Mouse (Mus musculus): ENCODE data around the gene Dll3. TPM values are rescaled to one million over a fixed set of nuclear protein-coding genes. Genes with fewer than 3 reads are reported as not detected.

Gene Dll3
- polyA plus RNA-seq, 1 experiment from 2014 or later: 77.4 TPM

GRCm38 (mm10) chr7:28318036-28318435 lies 16.0 kb upstream of the Dll3 start:
- Histone ChIP-seq H3K9me3 (ENCODE audit: control insufficient read depth, low read length) (no peaks in the 10 kb centered on the region), H3K27ac (ENCODE audit: low read depth, low read length) (no peak overlapping the region), H3K4me3 (ENCODE audit: low read depth, low read length) (no peak overlapping the region), H3K27me3 (ENCODE audit: control insufficient read depth, insufficient read depth, low read length) (no peaks in the 10 kb centered on the region), H3K4me1 (replicated peaks; ENCODE audit: control insufficient read depth, insufficient read depth, low read length) (no peaks in the 10 kb centered on the region), H3K4me2 (replicated peaks; ENCODE audit: low read depth, low read length) (no peak overlapping the region), H3K9ac (ENCODE audit: low read depth, low read length) (no peak overlapping the region), H3K36me3 (ENCODE audit: control insufficient read depth, insufficient read depth, low read length) (peaks cover 41% of the 10 kb centered on the region)
- no peak for DNase-seq (ENCODE audit: low spot score)
- 93% methylated on average over 3 of the region's 3 CpGs for WGBS
- ATAC-seq (ENCODE audit: low FRiP score): no peak

GRCm38 (mm10) chr7:28311926-28312543 lies 10.0 kb upstream of the Dll3 start, which contains the start of gene Timm50:
Gene Timm50, minus strand, starts transcription at chr7:28312072.
- Histone ChIP-seq H3K4me1 (replicated peaks; ENCODE audit: control insufficient read depth, insufficient read depth, low read length) (0 out of 2 replicates have a peak, but pooled peaks cover 2% of the 10 kb centered on the region), H3K27ac (ENCODE audit: low read depth, low read length) (peak within 1 kb of the TSS; percentile 49), H3K9ac (ENCODE audit: low read depth, low read length) (peak within 1 kb of the TSS; percentile 65), H3K4me3 (ENCODE audit: low read depth, low read length) (peak within 1 kb of the TSS; percentile 64), H3K36me3 (ENCODE audit: control insufficient read depth, insufficient read depth, low read length) (peaks cover 10% of the 10 kb centered on the region), H3K9me3 (ENCODE audit: control insufficient read depth, low read length) (no peaks in the 10 kb centered on the region), H3K27me3 (ENCODE audit: control insufficient read depth, insufficient read depth, low read length) (no peaks in the 10 kb centered on the region), H3K4me2 (replicated peaks; ENCODE audit: low read depth, low read length) (peak within 1 kb of the TSS; percentile 85)
- DNase-seq (ENCODE audit: low spot score) (peak; percentile 97), ATAC-seq (ENCODE audit: low FRiP score) (peak; percentile 94)
- 2% methylated on average over 38 of the region's 45 CpGs for WGBS

- Histone ChIP-seq H3K9ac (ENCODE audit: low read depth, low read length) (peak overlapping the region; percentile 65), H3K36me3 (ENCODE audit: control insufficient read depth, insufficient read depth, low read length) (peaks cover 5% of the 10 kb centered on the region), H3K4me2 (replicated peaks; ENCODE audit: low read depth, low read length) (peak overlapping the region; percentile 85), H3K27ac (ENCODE audit: low read depth, low read length) (peak overlapping the region; percentile 49), H3K4me1 (replicated peaks; ENCODE audit: control insufficient read depth, insufficient read depth, low read length) (0 out of 2 replicates have a peak, but pooled peaks cover 2% of the 10 kb centered on the region), H3K9me3 (ENCODE audit: control insufficient read depth, low read length) (no peaks in the 10 kb centered on the region), H3K4me3 (ENCODE audit: low read depth, low read length) (peak overlapping the region; percentile 64), H3K27me3 (ENCODE audit: control insufficient read depth, insufficient read depth, low read length) (no peaks in the 10 kb centered on the region)
- 6% methylated on average over 35 of the region's 35 CpGs for WGBS
- DNase-seq (ENCODE audit: low spot score) (peak; percentile 34), ATAC-seq (ENCODE audit: low FRiP score) (peak; percentile 68)
Observed at GRCm38 (mm10) chr7:28311151-28311925, 9.3 kb upstream of the Dll3 start.

GRCm38 (mm10) chr7:28309737-28310136 lies 7.7 kb upstream of the Dll3 start:
- 0 out of 2 replicates have a peak, but pooled peaks cover 2% of the 10 kb centered on the region for H3K4me1 ChIP-seq (replicated peaks; ENCODE audit: control insufficient read depth, insufficient read depth, low read length)
- DNase-seq (ENCODE audit: low spot score): peak; percentile 61
- H3K27ac ChIP-seq (ENCODE audit: low read depth, low read length): peak overlapping the region; percentile 49
- H3K36me3 ChIP-seq (ENCODE audit: control insufficient read depth, insufficient read depth, low read length): 0 out of 2 replicates have a peak, but pooled peaks cover 2% of the 10 kb centered on the region
- H3K9me3 ChIP-seq (ENCODE audit: control insufficient read depth, low read length): no peaks in the 10 kb centered on the region
- 58% methylated on average over 9 of the region's 9 CpGs for WGBS
- no peak overlapping the region for H3K4me3 ChIP-seq (ENCODE audit: low read depth, low read length)
- H3K9ac ChIP-seq (ENCODE audit: low read depth, low read length): no peak overlapping the region
- peak; percentile 41 for ATAC-seq (ENCODE audit: low FRiP score)
- 0 out of 2 replicates have a peak overlapping the region, but pooled peaks have one; percentile 85 for H3K4me2 ChIP-seq (replicated peaks; ENCODE audit: low read depth, low read length)
- no peaks in the 10 kb centered on the region for H3K27me3 ChIP-seq (ENCODE audit: control insufficient read depth, insufficient read depth, low read length)

GRCm38 (mm10) chr7:28306216-28306615 lies 4.2 kb upstream of the Dll3 start:
- Histone ChIP-seq H3K4me3 (ENCODE audit: low read depth, low read length) (no peak overlapping the region), H3K27me3 (ENCODE audit: control insufficient read depth, insufficient read depth, low read length) (no peaks in the 10 kb centered on the region), H3K4me2 (replicated peaks; ENCODE audit: low read depth, low read length) (no peak overlapping the region), H3K36me3 (ENCODE audit: control insufficient read depth, insufficient read depth, low read length) (0 out of 2 replicates have a peak, but pooled peaks cover 2% of the 10 kb centered on the region), H3K9me3 (ENCODE audit: control insufficient read depth, low read length) (no peaks in the 10 kb centered on the region), H3K9ac (ENCODE audit: low read depth, low read length) (no peak overlapping the region), H3K27ac (ENCODE audit: low read depth, low read length) (no peak overlapping the region), H3K4me1 (replicated peaks; ENCODE audit: control insufficient read depth, insufficient read depth, low read length) (0 out of 2 replicates have a peak, but pooled peaks cover 4% of the 10 kb centered on the region)
- ATAC-seq (ENCODE audit: low FRiP score) (no peak), DNase-seq (ENCODE audit: low spot score) (no peak)
- WGBS: 93% methylated on average over 8 of the region's 8 CpGs

- H3K4me2 ChIP-seq (replicated peaks; ENCODE audit: low read depth, low read length): no peak overlapping the region
- 0 out of 2 replicates have a peak, but pooled peaks cover 2% of the 10 kb centered on the region for H3K36me3 ChIP-seq (ENCODE audit: control insufficient read depth, insufficient read depth, low read length)
- no peaks in the 10 kb centered on the region for H3K27me3 ChIP-seq (ENCODE audit: control insufficient read depth, insufficient read depth, low read length)
- 85% methylated on average over 10 of the region's 10 CpGs for WGBS
- H3K27ac ChIP-seq (ENCODE audit: low read depth, low read length): no peak overlapping the region
- H3K4me1 ChIP-seq (replicated peaks; ENCODE audit: control insufficient read depth, insufficient read depth, low read length): 0 out of 2 replicates have a peak, but pooled peaks cover 2% of the 10 kb centered on the region
- H3K4me3 ChIP-seq (ENCODE audit: low read depth, low read length): no peak overlapping the region
- no peaks in the 10 kb centered on the region for H3K9me3 ChIP-seq (ENCODE audit: control insufficient read depth, low read length)
- DNase-seq (ENCODE audit: low spot score) (no peak), ATAC-seq (ENCODE audit: low FRiP score) (no peak)
- H3K9ac ChIP-seq (ENCODE audit: low read depth, low read length): no peak overlapping the region
Observed at GRCm38 (mm10) chr7:28305641-28306040, 3.6 kb upstream of the Dll3 start.

- DNase-seq (ENCODE audit: low spot score) (peak; percentile 84), ATAC-seq (ENCODE audit: low FRiP score) (peak; percentile 17; the same call in 1 of the 2 replicates)
- peaks cover 18% of the 10 kb centered on the region for H3K27me3 ChIP-seq (ENCODE audit: control insufficient read depth, insufficient read depth, low read length)
- H3K36me3 ChIP-seq (ENCODE audit: control insufficient read depth, insufficient read depth, low read length): no peaks in the 10 kb centered on the region
- peaks cover 6% of the 10 kb centered on the region; the same call in 1 of the 2 replicates for H3K4me1 ChIP-seq (replicated peaks; ENCODE audit: control insufficient read depth, insufficient read depth, low read length)
- H3K4me2 ChIP-seq (replicated peaks; ENCODE audit: low read depth, low read length): peak overlapping the region; percentile 55
- no peak overlapping the region for H3K27ac ChIP-seq (ENCODE audit: low read depth, low read length)
- no peaks in the 10 kb centered on the region for H3K9me3 ChIP-seq (ENCODE audit: control insufficient read depth, low read length)
- peak overlapping the region; percentile 55 for H3K4me3 ChIP-seq (ENCODE audit: low read depth, low read length)
- peak overlapping the region; percentile 7 for H3K9ac ChIP-seq (ENCODE audit: low read depth, low read length)
- WGBS: 11% methylated on average over 43 of the region's 43 CpGs
Observed at GRCm38 (mm10) chr7:28298837-28299625, 3.0 kb downstream of the Dll3 start.

- Histone ChIP-seq H3K36me3 (ENCODE audit: control insufficient read depth, insufficient read depth, low read length) (no peaks in the 10 kb centered on the region), H3K9me3 (ENCODE audit: control insufficient read depth, low read length) (no peaks in the 10 kb centered on the region), H3K27me3 (ENCODE audit: control insufficient read depth, insufficient read depth, low read length) (peaks cover 26% of the 10 kb centered on the region), H3K27ac (ENCODE audit: low read depth, low read length) (no peak overlapping the region), H3K4me3 (ENCODE audit: low read depth, low read length) (peak overlapping the region; percentile 42), H3K4me2 (replicated peaks; ENCODE audit: low read depth, low read length) (peak overlapping the region; percentile 74), H3K9ac (ENCODE audit: low read depth, low read length) (peak overlapping the region; percentile 44), H3K4me1 (replicated peaks; ENCODE audit: control insufficient read depth, insufficient read depth, low read length) (peaks cover 5% of the 10 kb centered on the region; the same call in 1 of the 2 replicates)
- peak; percentile 88 for DNase-seq (ENCODE audit: low spot score)
- ATAC-seq (ENCODE audit: low FRiP score): peak; percentile 32
- 2% methylated on average over 62 of the region's 63 CpGs for WGBS
Observed at GRCm38 (mm10) chr7:28294481-28294880, 7.6 kb downstream of the Dll3 start.

Measured in hindbrain, embryonic 11.5 days (tissue).